Mouse (Mus musculus): Measurements from ENCODE around the gene Ckb. TPM values are rescaled to one million over a fixed set of nuclear protein-coding genes. Genes with fewer than 3 reads are reported as not detected.

The Ckb gene
- total and polyA plus RNA-seq, 3 experiments: 0.11 TPM; not detected in 2

- no peak for TF ChIP-seq GATA2 (IDR thresholded peaks at IDR 0.05; ENCODE audit: borderline replicate concordance, low read depth, low read length)
- no peaks in the 10 kb centered on the region for H3K9me3 ChIP-seq (replicated peaks)
- H3K4me1 ChIP-seq (ENCODE audit: insufficient read depth, low read depth, low read length): peaks cover 7% of the 10 kb centered on the region
- peaks cover 83% of the 10 kb centered on the region for H3K36me3 ChIP-seq (replicated peaks)
- no peaks in the 10 kb centered on the region for H3K27me3 ChIP-seq (ENCODE audit: insufficient read depth, low read length)
- ATAC-seq (ENCODE audit: extremely low read depth, insufficient number of reproducible peaks, low FRiP score, poor library complexity, severe bottlenecking): no peak
- no peak overlapping the region for H3K4me3 ChIP-seq (ENCODE audit: low read depth, low read length)
- no peak for DNase-seq (ENCODE audit: low spot score)
Observed at GRCm38 (mm10) chr12:111660628-111661027, 11.5 kb downstream of the Ckb start.

GRCm38 (mm10) chr12:111659331-111659730 lies 12.8 kb downstream of the Ckb start:
- H3K27me3 ChIP-seq (ENCODE audit: insufficient read depth, low read length): no peaks in the 10 kb centered on the region
- H3K36me3 ChIP-seq (replicated peaks): peaks cover 86% of the 10 kb centered on the region

GRCm38 (mm10) chr12:111655695-111656094 lies 16.4 kb downstream of the Ckb start:
- TF ChIP-seq CTCF (IDR thresholded peaks at IDR 0.05; ENCODE audit: low read depth, low read length): no peak
- no peak for TF ChIP-seq TAL1 (conservative IDR thresholded peaks at IDR 0.05; ENCODE audit: low read depth, low read length)
- TF ChIP-seq GATA1 (IDR thresholded peaks at IDR 0.05; ENCODE audit: borderline replicate concordance, low read length): no peak
- no peak for TF ChIP-seq GATA2 (IDR thresholded peaks at IDR 0.05; ENCODE audit: borderline replicate concordance, low read depth, low read length)
- no peak for TF ChIP-seq POLR2AphosphoS5 (IDR thresholded peaks at IDR 0.05; ENCODE audit: insufficient replicate concordance, low read depth, low read length)
- no peaks in the 10 kb centered on the region for H3K9me3 ChIP-seq (replicated peaks)
- DNase-seq (ENCODE audit: low spot score) (no peak), ATAC-seq (ENCODE audit: extremely low read depth, insufficient number of reproducible peaks, low FRiP score, poor library complexity, severe bottlenecking) (no peak)
- no peaks in the 10 kb centered on the region for H3K27me3 ChIP-seq (ENCODE audit: insufficient read depth, low read length)
- no peaks in the 10 kb centered on the region; the same call in 1 of the 2 replicates for H3K4me1 ChIP-seq (ENCODE audit: insufficient read depth, low read depth, low read length)
- no peak overlapping the region for H3K4me3 ChIP-seq (ENCODE audit: low read depth, low read length)
- peaks cover 92% of the 10 kb centered on the region for H3K36me3 ChIP-seq (replicated peaks)

More at GRCm38 (mm10) chr12:111659331-111659730, 12.8 kb downstream of the Ckb start:
- no peaks in the 10 kb centered on the region for H3K9me3 ChIP-seq (replicated peaks)
- no peak overlapping the region for H3K4me3 ChIP-seq (ENCODE audit: low read depth, low read length)
- DNase-seq (ENCODE audit: low spot score) (no peak), ATAC-seq (ENCODE audit: extremely low read depth, insufficient number of reproducible peaks, low FRiP score, poor library complexity, severe bottlenecking) (no peak)
- TF ChIP-seq GATA1 (IDR thresholded peaks at IDR 0.05; ENCODE audit: borderline replicate concordance, low read length) (no peak), CTCF (IDR thresholded peaks at IDR 0.05; ENCODE audit: low read depth, low read length) (no peak), TAL1 (conservative IDR thresholded peaks at IDR 0.05; ENCODE audit: low read depth, low read length) (no peak), GATA2 (IDR thresholded peaks at IDR 0.05; ENCODE audit: borderline replicate concordance, low read depth, low read length) (no peak), POLR2AphosphoS5 (IDR thresholded peaks at IDR 0.05; ENCODE audit: insufficient replicate concordance, low read depth, low read length) (no peak)
- peaks cover 7% of the 10 kb centered on the region for H3K4me1 ChIP-seq (ENCODE audit: insufficient read depth, low read depth, low read length)

- Histone ChIP-seq H3K4me3 (ENCODE audit: low read depth, low read length) (no peak overlapping the region), H3K9me3 (replicated peaks) (no peaks in the 10 kb centered on the region), H3K4me1 (ENCODE audit: insufficient read depth, low read depth, low read length) (no peaks in the 10 kb centered on the region; the same call in 1 of the 2 replicates), H3K27me3 (ENCODE audit: insufficient read depth, low read length) (no peaks in the 10 kb centered on the region), H3K36me3 (replicated peaks) (peaks cover 92% of the 10 kb centered on the region)
- TF ChIP-seq TAL1 (conservative IDR thresholded peaks at IDR 0.05; ENCODE audit: low read depth, low read length): no peak
- TF ChIP-seq CTCF (IDR thresholded peaks at IDR 0.05; ENCODE audit: low read depth, low read length): peak; percentile 81
- no peak for TF ChIP-seq GATA1 (IDR thresholded peaks at IDR 0.05; ENCODE audit: borderline replicate concordance, low read length)
- TF ChIP-seq GATA2 (IDR thresholded peaks at IDR 0.05; ENCODE audit: borderline replicate concordance, low read depth, low read length): no peak
- no peak for TF ChIP-seq POLR2AphosphoS5 (IDR thresholded peaks at IDR 0.05; ENCODE audit: insufficient replicate concordance, low read depth, low read length)
- peak; percentile 66 for DNase-seq (ENCODE audit: low spot score)
- peak; percentile 40 for ATAC-seq (ENCODE audit: extremely low read depth, insufficient number of reproducible peaks, low FRiP score, poor library complexity, severe bottlenecking)
Observed at GRCm38 (mm10) chr12:111653434-111653833, 18.7 kb downstream of the Ckb start.

- Histone ChIP-seq H3K4me3 (ENCODE audit: low read depth, low read length) (no peak overlapping the region), H3K36me3 (replicated peaks) (peaks cover 95% of the 10 kb centered on the region), H3K4me1 (ENCODE audit: insufficient read depth, low read depth, low read length) (no peaks in the 10 kb centered on the region; the same call in 1 of the 2 replicates), H3K9me3 (replicated peaks) (no peaks in the 10 kb centered on the region), H3K27me3 (ENCODE audit: insufficient read depth, low read length) (no peaks in the 10 kb centered on the region)
- DNase-seq (ENCODE audit: low spot score): no peak
- no peak for ATAC-seq (ENCODE audit: extremely low read depth, insufficient number of reproducible peaks, low FRiP score, poor library complexity, severe bottlenecking)
- TF ChIP-seq GATA2 (IDR thresholded peaks at IDR 0.05; ENCODE audit: borderline replicate concordance, low read depth, low read length) (no peak), TAL1 (conservative IDR thresholded peaks at IDR 0.05; ENCODE audit: low read depth, low read length) (no peak), GATA1 (IDR thresholded peaks at IDR 0.05; ENCODE audit: borderline replicate concordance, low read length) (no peak), POLR2AphosphoS5 (IDR thresholded peaks at IDR 0.05; ENCODE audit: insufficient replicate concordance, low read depth, low read length) (no peak), CTCF (IDR thresholded peaks at IDR 0.05; ENCODE audit: low read depth, low read length) (no peak)
Observed at GRCm38 (mm10) chr12:111652953-111653352, 19.2 kb downstream of the Ckb start.

GRCm38 (mm10) chr12:111648061-111648645 lies 24.0 kb downstream of the Ckb start:
- H3K4me3 ChIP-seq (ENCODE audit: low read depth, low read length): no peak overlapping the region
- H3K27me3 ChIP-seq (ENCODE audit: insufficient read depth, low read length): no peaks in the 10 kb centered on the region
- H3K4me1 ChIP-seq (ENCODE audit: insufficient read depth, low read depth, low read length): no peaks in the 10 kb centered on the region; the same call in 1 of the 2 replicates
- H3K9me3 ChIP-seq (replicated peaks): no peaks in the 10 kb centered on the region
- H3K36me3 ChIP-seq (replicated peaks): peaks cover 95% of the 10 kb centered on the region
- TF ChIP-seq GATA1 (IDR thresholded peaks at IDR 0.05; ENCODE audit: borderline replicate concordance, low read length): no peak
- TF ChIP-seq CTCF (IDR thresholded peaks at IDR 0.05; ENCODE audit: low read depth, low read length): peak; percentile 88
- DNase-seq (ENCODE audit: low spot score) (no peak), ATAC-seq (ENCODE audit: extremely low read depth, insufficient number of reproducible peaks, low FRiP score, poor library complexity, severe bottlenecking) (peak; percentile 58; the same call in 1 of the 2 replicates)

Other genes with a start within 250 kb of the Ckb start
- 82.1 and 94.7 TPM in 2 replicates for gene Tnfaip2, start 229.9 kb downstream of the Ckb start, total RNA-seq (2014; fragmentation: Nextera tagmentation)
- gene Tnfaip2, start 229.9 kb downstream of the Ckb start, total RNA-seq (2017): 83.6 and 101 TPM in 2 replicates
- 66.3 and 123 TPM in 2 replicates for gene Tnfaip2, start 229.9 kb downstream of the Ckb start, polyA plus RNA-seq (2012)
- not detected in 2 replicates for gene Gm266, start 186.5 kb downstream of the Ckb start, total RNA-seq (2014; fragmentation: Nextera tagmentation)
- 0.11 TPM in 1 of 2 replicates, not detected in the other for gene Gm266, start 186.5 kb downstream of the Ckb start, total RNA-seq (2017)
- not detected in 2 replicates for gene Gm266, start 186.5 kb downstream of the Ckb start, polyA plus RNA-seq (2012)
- gene Eif5, start 134.3 kb downstream of the Ckb start, total RNA-seq (2014; fragmentation: Nextera tagmentation): 512 and 637 TPM in 2 replicates
- gene Eif5, start 134.3 kb downstream of the Ckb start, total RNA-seq (2017): 260 and 285 TPM in 2 replicates
- gene Eif5, start 134.3 kb downstream of the Ckb start, polyA plus RNA-seq (2012): 107 and 121 TPM in 2 replicates
- gene Mark3, start 97.8 kb downstream of the Ckb start, total RNA-seq (2014; fragmentation: Nextera tagmentation): 223 and 248 TPM in 2 replicates
- 142 and 145 TPM in 2 replicates for gene Mark3, start 97.8 kb downstream of the Ckb start, total RNA-seq (2017)
- gene Mark3, start 97.8 kb downstream of the Ckb start, polyA plus RNA-seq (2012): 21.3 and 23.3 TPM in 2 replicates
- 11.1 and 13.3 TPM in 2 replicates for gene Trmt61a, start 5.8 kb upstream of the Ckb start, total RNA-seq (2014; fragmentation: Nextera tagmentation)
- 9.3 and 10.0 TPM in 2 replicates for gene Trmt61a, start 5.8 kb upstream of the Ckb start, total RNA-seq (2017)
- 32.5 and 39.8 TPM in 2 replicates for gene Trmt61a, start 5.8 kb upstream of the Ckb start, polyA plus RNA-seq (2012)
- gene Bag5, start 40.9 kb upstream of the Ckb start, total RNA-seq (2014; fragmentation: Nextera tagmentation): 32.4 and 37.4 TPM in 2 replicates
- 48.5 and 52.8 TPM in 2 replicates for gene Bag5, start 40.9 kb upstream of the Ckb start, total RNA-seq (2017)
- 18.2 and 20.3 TPM in 2 replicates for gene Bag5, start 40.9 kb upstream of the Ckb start, polyA plus RNA-seq (2012)
- 109 and 121 TPM in 2 replicates for gene Apopt1, start 40.9 kb upstream of the Ckb start, total RNA-seq (2014; fragmentation: Nextera tagmentation)
- gene Apopt1, start 40.9 kb upstream of the Ckb start, total RNA-seq (2017): 68.7 and 71.4 TPM in 2 replicates
- 315 and 317 TPM in 2 replicates for gene Apopt1, start 40.9 kb upstream of the Ckb start, polyA plus RNA-seq (2012)
- 53.9 and 57.2 TPM in 2 replicates for gene Klc1, start 86.5 kb upstream of the Ckb start, total RNA-seq (2014; fragmentation: Nextera tagmentation)
- 68.2 and 70.6 TPM in 2 replicates for gene Klc1, start 86.5 kb upstream of the Ckb start, total RNA-seq (2017)
- 65.0 and 68.9 TPM in 2 replicates for gene Klc1, start 86.5 kb upstream of the Ckb start, polyA plus RNA-seq (2012)
- gene Xrcc3, start 141.5 kb upstream of the Ckb start, total RNA-seq (2014; fragmentation: Nextera tagmentation): 18.3 and 26.0 TPM in 2 replicates
- gene Xrcc3, start 141.5 kb upstream of the Ckb start, total RNA-seq (2017): 10.8 and 16.1 TPM in 2 replicates
- 13.5 and 21.7 TPM in 2 replicates for gene Xrcc3, start 141.5 kb upstream of the Ckb start, polyA plus RNA-seq (2012)
- 13.8 and 21.1 TPM in 2 replicates for gene Zfyve21, start 141.8 kb upstream of the Ckb start, total RNA-seq (2014; fragmentation: Nextera tagmentation)
- gene Zfyve21, start 141.8 kb upstream of the Ckb start, total RNA-seq (2017): 32.5 and 33.9 TPM in 2 replicates
- 13.9 and 14.8 TPM in 2 replicates for gene Zfyve21, start 141.8 kb upstream of the Ckb start, polyA plus RNA-seq (2012)
- 41.7 and 51.5 TPM in 2 replicates for gene Ppp1r13b, start 235.8 kb upstream of the Ckb start, total RNA-seq (2014; fragmentation: Nextera tagmentation)
- 16.4 and 19.7 TPM in 2 replicates for gene Ppp1r13b, start 235.8 kb upstream of the Ckb start, total RNA-seq (2017)
- 27.8 and 28.1 TPM in 2 replicates for gene Ppp1r13b, start 235.8 kb upstream of the Ckb start, polyA plus RNA-seq (2012)